Mouse (Mus musculus): ENCODE data around the gene Atp6v1fnb.

The Atp6v1fnb gene

DNA sequence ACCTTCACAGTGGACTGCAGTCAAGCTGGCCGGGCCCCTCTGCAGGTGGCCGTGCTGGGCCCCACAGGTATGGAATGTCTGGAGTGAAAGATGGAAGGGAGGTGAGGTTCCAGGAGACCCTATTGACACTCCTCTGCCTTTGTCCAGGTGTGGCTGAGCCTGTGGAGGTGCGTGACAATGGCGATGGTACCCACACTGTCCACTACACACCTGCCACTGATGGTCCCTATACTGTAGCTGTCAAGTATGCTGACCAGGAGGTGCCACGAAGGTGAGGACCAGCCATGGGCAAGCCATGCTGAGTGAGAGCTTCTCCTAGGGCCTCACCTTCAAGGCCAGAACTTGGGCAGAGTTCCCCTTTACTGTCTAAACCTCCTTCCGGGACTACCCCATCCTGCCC lies 20.6 kb upstream of the Atp6v1fnb start:
- in situ Hi-C loops (cut with MboI; ENCODE audit: low pct_unique_long_range_greater_than_20kb in 1 of 2, low sequenced_read_pairs in 2 of 2, unreplicated experiment in 1 of 2), result no loop called here

- in situ Hi-C loops (cut with MboI; ENCODE audit: low pct_unique_long_range_greater_than_20kb in 1 of 2, low sequenced_read_pairs in 2 of 2, unreplicated experiment in 1 of 2), result no loop called here
Measured at GRCm38 (mm10) chr6:29461502-29461901, 9.7 kb upstream of the Atp6v1fnb start.

DNA sequence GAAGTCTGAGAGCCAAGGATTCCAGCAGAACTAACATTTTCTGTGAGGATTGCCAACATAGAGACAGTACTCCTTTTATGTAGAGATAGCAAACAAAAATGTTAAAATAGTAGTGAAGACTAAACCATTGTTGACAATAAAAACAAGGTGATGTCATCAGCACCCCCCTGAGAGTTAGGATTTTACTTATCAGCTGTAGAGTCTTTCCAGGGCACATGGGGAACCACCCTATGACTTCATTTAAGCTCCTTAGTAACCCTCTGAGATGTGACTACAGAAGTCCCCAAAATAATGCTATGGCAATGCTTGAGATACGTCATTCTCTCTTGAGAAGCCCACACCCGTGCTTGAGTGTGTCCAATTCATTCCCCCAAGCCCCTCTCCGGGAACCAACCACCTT lies 7.8 kb upstream of the Atp6v1fnb start:
- in situ Hi-C loops (cut with MboI; ENCODE audit: low pct_unique_long_range_greater_than_20kb in 1 of 2, low sequenced_read_pairs in 2 of 2, unreplicated experiment in 1 of 2), result no loop called here

DNA sequence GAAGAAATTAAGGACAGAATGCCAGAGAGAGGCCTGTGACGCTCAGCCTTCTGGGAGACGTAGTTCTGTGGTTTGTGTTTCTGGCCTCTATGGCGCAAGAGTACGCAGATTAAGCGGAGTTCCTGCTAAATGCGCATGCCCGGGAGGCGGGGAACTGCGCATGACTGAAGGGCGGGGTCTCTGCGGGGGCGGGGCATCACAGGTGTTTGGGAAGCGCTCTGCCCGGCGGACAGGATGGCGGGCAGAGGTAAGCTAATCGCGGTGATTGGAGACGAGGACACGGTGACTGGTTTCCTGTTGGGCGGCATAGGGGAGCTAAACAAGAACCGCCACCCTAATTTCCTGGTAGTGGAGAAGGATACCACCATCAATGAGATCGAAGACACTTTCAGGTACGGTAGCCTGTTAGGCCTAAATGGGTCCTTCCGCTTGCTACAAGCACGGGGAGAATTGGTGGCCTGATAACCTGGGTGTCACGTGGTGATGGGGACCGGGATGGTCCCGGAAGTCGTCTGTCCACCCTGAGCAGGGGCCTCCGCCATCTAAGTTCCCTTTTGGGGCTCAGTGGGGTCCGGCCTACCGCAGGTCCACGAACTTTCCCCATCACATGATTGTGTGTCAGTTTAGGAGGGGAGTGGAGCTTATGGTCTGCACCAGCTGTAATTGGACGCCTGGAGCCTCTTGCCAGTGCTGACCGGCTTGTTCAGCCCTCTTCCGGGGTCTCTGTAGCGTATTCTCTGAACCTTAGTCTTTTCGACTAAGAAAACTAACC lies 3.5 kb upstream of the Atp6v1fnb start, which contains the start of gene Atp6v1f:
Atp6v1f (plus strand) TSS at position 136 of the 772 bp plus-strand sequence.
- in situ Hi-C loops (cut with MboI; ENCODE audit: low pct_unique_long_range_greater_than_20kb in 1 of 2, low sequenced_read_pairs in 2 of 2, unreplicated experiment in 1 of 2), result no loop called here

DNA sequence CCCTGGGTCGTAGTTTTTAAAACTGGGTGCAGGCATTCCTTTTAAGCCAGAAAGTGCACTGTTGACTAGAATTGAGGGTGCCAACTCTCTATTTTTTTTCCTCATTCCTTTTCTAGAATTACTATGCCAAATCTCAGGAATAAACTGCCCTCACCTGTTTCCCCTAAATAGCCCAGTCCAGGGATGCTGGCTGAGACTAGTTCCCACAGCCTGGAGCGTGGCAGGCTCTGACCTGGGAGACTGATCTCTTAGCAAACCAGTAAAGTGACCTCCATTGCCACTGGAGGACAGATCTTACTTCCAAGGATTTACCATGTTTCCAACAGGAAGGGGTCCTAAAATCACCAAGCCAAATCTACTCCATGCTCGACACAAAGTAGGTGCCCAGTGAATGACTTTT lies 2.4 kb upstream of the Atp6v1fnb start:
- in situ Hi-C loops (cut with MboI; ENCODE audit: low pct_unique_long_range_greater_than_20kb in 1 of 2, low sequenced_read_pairs in 2 of 2, unreplicated experiment in 1 of 2), result no loop called here

DNA sequence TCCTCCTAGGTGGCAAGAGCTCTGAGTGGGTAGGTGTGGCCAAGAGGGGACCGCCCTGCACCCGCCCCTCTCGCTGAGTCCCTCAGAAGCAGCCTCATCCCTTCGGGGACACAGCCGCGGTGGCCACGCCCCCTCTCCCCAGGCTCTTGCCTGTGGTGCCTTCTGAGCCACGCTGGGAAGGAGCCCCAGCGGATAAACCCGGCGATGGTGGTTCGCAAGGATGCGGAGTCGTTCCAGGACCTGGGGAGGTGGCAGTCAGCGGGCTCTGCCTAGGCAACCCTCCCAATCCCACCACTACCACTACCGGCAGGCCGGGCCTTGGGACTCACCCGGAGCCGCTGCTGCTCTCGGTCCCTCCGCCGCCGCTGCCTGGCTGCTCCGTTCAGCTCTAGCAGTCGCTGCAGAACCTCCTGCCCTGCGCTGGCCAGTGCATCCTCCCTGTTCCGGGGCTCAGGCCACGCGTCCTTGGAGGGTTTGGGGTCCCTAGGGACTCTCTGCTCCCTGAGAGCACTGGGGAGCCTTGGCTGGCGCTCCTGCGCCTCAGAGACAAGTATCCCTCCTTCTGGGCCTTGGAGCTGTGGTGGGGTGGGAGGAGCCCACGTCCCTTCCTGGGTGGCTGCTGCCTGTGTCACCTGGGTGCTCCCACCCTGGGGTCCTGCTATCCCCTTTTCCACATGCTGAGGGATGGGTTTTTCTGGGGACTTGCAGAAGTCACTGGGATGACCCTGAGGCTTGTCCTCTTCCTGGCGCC lies 2.9 kb downstream of the Atp6v1fnb start:
- in situ Hi-C loops (cut with MboI; ENCODE audit: low pct_unique_long_range_greater_than_20kb in 1 of 2, low sequenced_read_pairs in 2 of 2, unreplicated experiment in 1 of 2), result no loop called here

GRCm38 (mm10) chr6:29474736-29475135 lies 3.5 kb downstream of the Atp6v1fnb start:
- in situ Hi-C loops (cut with MboI; ENCODE audit: low pct_unique_long_range_greater_than_20kb in 1 of 2, low sequenced_read_pairs in 2 of 2, unreplicated experiment in 1 of 2), result no loop called here

GRCm38 (mm10) chr6:29482691-29483090 lies 11.5 kb downstream of the Atp6v1fnb start:
- in situ Hi-C loops (cut with MboI; ENCODE audit: low pct_unique_long_range_greater_than_20kb in 1 of 2, low sequenced_read_pairs in 2 of 2, unreplicated experiment in 1 of 2), result loop anchor here in 1 of 2 experiments (5.0 kb wide), 1 partner anchor 40 kb away; no protein-coding TSS in a partner anchor

- in situ Hi-C loops (cut with MboI; ENCODE audit: low pct_unique_long_range_greater_than_20kb in 1 of 2, low sequenced_read_pairs in 2 of 2, unreplicated experiment in 1 of 2), result loop anchor here in 1 of 2 experiments (5.0 kb wide), 1 partner anchor 37 kb away; no protein-coding TSS in a partner anchor
Measured at GRCm38 (mm10) chr6:29484716-29485559, 13.7 kb downstream of the Atp6v1fnb start.

- in situ Hi-C loops (cut with MboI; ENCODE audit: low pct_unique_long_range_greater_than_20kb in 1 of 2, low sequenced_read_pairs in 2 of 2, unreplicated experiment in 1 of 2), result no loop called here
Measured at GRCm38 (mm10) chr6:29485951-29486350, 14.7 kb downstream of the Atp6v1fnb start.

- in situ Hi-C loops (cut with MboI; ENCODE audit: low pct_unique_long_range_greater_than_20kb in 1 of 2, low sequenced_read_pairs in 2 of 2, unreplicated experiment in 1 of 2), result no loop called here
Measured at GRCm38 (mm10) chr6:29494101-29494500, 22.9 kb downstream of the Atp6v1fnb start.

DNA sequence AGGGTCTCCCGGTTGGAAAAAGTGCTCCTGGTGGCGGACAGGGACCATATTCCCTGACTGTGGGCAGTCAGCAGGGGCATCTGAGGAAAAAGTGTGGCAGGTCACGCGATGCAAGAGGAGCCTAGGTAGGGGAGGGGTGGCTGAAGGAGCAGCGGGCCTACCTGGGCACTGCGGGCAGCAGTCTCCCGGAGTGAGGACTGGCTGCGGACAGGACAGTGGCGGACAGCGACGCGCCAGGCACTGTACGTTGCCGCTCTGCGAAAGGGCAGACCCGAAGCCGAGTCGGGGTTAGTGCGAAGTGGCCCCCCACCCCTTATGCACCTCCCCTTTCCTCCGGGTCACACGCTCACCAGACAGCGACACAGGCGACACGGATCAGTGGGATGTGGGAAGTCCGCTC lies 25.0 kb downstream of the Atp6v1fnb start:
- in situ Hi-C loops (cut with MboI; ENCODE audit: low pct_unique_long_range_greater_than_20kb in 1 of 2, low sequenced_read_pairs in 2 of 2, unreplicated experiment in 1 of 2), result no loop called here

- in situ Hi-C loops (cut with MboI; ENCODE audit: low pct_unique_long_range_greater_than_20kb in 1 of 2, low sequenced_read_pairs in 2 of 2, unreplicated experiment in 1 of 2), result no loop called here
Measured at GRCm38 (mm10) chr6:29497791-29498190, 26.6 kb downstream of the Atp6v1fnb start.

- in situ Hi-C loops (cut with MboI; ENCODE audit: low pct_unique_long_range_greater_than_20kb in 1 of 2, low sequenced_read_pairs in 2 of 2, unreplicated experiment in 1 of 2), result no loop called here
Measured at GRCm38 (mm10) chr6:29500177-29500576, 28.9 kb downstream of the Atp6v1fnb start.

DNA sequence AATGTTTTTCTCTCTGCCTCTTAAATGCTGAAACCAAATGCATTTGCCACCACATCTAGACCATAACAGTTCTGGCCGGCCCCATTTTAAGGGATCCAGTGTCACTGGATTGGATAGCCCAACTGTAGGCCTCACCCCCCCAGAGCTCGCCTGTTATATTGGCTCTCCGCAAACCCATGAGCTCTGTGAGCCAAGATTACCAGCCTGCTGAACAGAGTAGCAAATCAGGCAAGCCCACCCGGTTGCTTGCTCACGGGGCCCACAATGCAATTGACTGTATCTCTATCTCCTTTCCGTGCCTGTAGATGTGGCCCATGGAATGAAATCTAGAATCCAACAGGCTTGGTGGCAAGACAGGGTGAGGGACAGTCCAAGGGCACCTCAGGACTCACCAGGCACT lies 29.6 kb downstream of the Atp6v1fnb start:
- in situ Hi-C loops (cut with MboI; ENCODE audit: low pct_unique_long_range_greater_than_20kb in 1 of 2, low sequenced_read_pairs in 2 of 2, unreplicated experiment in 1 of 2), result no loop called here

GRCm38 (mm10) chr6:29501599-29501998 lies 30.4 kb downstream of the Atp6v1fnb start:
- in situ Hi-C loops (cut with MboI; ENCODE audit: low pct_unique_long_range_greater_than_20kb in 1 of 2, low sequenced_read_pairs in 2 of 2, unreplicated experiment in 1 of 2), result no loop called here

DNA sequence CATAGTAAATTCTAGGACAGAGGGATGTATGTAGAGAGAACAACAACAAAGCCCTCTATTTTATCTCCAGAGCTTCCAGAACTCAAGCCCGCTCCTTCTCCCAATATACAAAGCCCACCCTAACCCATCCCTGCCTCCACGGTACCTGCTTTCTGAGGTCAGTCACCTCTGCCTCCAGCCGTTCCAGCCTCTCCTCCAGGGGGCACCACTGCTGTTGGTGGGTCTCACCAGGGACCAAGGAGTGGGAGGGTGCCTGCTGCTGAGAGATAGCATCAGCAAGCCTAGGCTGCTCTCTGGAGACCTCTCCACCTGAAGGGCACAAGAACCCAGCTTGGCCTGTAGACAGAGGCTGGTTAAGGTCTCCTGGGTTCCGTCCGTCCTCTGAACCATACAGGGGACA lies 34.3 kb downstream of the Atp6v1fnb start:
- in situ Hi-C loops (cut with MboI; ENCODE audit: low pct_unique_long_range_greater_than_20kb in 1 of 2, low sequenced_read_pairs in 2 of 2, unreplicated experiment in 1 of 2), result no loop called here

GRCm38 (mm10) chr6:29506834-29507233 lies 35.6 kb downstream of the Atp6v1fnb start:
- in situ Hi-C loops (cut with MboI; ENCODE audit: low pct_unique_long_range_greater_than_20kb in 1 of 2, low sequenced_read_pairs in 2 of 2, unreplicated experiment in 1 of 2), result no loop called here
